Mouse (Mus musculus) CH12F3 (cell line): ENCODE results near the gene Mapkapk2.

Source experiments
- in situ Hi-C: fragments of 300-500 bp; cut with MboI; formaldehyde crosslinking; loops from 2 replicates; pipeline ENCODE4 v1.14.3; 2020; ENCODE audit warnings: low sequenced_read_pairs

Mapkapk2 gene

GRCm38 (mm10) chr1:131112576-131112975, 14.9 kb upstream of the Mapkapk2 start:
- in situ Hi-C loops, result no loop called here

GRCm38 (mm10) chr1:131110525-131111106, 13.0 kb upstream of the Mapkapk2 start:
- in situ Hi-C loops, result no loop called here

- in situ Hi-C loops, result no loop called here
These were observed 10.1 kb upstream of the Mapkapk2 start for GRCm38 (mm10) chr1:131107575-131108308.

- in situ Hi-C loops, result no loop called here
These were observed 6.3 kb upstream of the Mapkapk2 start for GRCm38 (mm10) chr1:131103776-131104424.

- in situ Hi-C loops, result no loop called here
These were observed 3.2 kb upstream of the Mapkapk2 start for GRCm38 (mm10) chr1:131100808-131101207.

- in situ Hi-C loops, result no loop called here
These were observed 575 bp downstream of the Mapkapk2 start for GRCm38 (mm10) chr1:131096803-131097699.

- in situ Hi-C loops, result no loop called here
These were observed 1.4 kb downstream of the Mapkapk2 start for GRCm38 (mm10) chr1:131096132-131096695.

GRCm38 (mm10) chr1:131095574-131095973, 2.1 kb downstream of the Mapkapk2 start:
- in situ Hi-C loops, result no loop called here

DNA sequence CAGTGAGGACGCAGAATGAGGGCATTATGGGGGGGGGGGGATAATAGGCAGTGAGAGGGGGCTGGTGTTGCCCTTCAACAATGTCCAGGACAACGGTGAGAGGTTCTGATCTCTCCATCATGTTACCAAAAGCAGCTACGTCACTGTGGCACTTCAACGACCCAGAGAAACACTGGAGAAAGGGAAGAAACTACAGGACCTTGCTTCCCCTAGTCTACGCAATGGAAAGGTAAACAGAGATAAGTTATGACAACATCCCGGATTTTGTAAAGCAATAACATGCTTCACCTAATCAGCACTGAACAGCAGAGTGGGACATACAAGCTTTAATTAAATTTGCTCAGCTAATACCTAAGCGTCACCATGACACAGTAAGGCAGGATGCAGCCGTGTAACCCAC, 3.7 kb downstream of the Mapkapk2 start:
- in situ Hi-C loops, result no loop called here

DNA sequence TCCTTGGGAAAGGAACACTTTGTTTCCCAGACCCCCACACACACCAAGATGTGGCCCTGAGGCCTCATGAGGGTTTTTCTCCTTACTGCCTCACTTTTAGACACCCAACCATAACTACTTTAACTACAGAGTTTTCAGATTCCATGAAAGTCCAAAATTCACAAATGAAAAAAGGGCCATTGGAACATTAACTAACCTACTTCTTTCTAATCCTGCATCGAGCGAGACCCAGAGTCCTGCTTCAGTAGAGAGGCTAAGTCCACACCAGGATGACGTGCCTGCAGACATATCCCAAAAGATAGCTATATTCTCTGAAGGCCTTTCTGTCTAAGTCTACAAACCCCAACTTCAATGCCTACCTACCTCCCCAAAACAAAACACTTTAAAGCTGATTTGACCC, 4.8 kb downstream of the Mapkapk2 start:
- in situ Hi-C loops, result no loop called here

DNA sequence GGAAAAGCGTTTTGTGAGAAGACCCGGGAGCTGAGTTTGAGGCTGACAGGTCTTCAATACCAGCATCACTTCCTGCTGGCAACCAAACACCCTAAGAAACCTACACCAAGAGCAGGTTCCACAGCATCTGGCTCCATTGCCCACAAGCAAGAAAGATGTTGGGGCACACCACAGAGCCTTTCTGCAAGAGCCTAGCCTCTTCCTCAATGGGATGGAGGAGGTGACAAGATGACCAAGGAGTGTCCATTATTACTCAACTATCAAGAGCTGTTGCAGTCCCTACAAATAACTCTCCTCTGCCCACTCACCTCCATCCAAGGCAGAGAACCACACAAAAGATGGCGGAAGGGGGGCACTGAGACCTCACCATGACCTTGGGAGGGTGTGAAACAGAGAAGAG, 5.5 kb downstream of the Mapkapk2 start:
- in situ Hi-C loops, result no loop called here

- in situ Hi-C loops, result no loop called here
These were observed 6.1 kb downstream of the Mapkapk2 start for GRCm38 (mm10) chr1:131091481-131091880.

- in situ Hi-C loops, result no loop called here
These were observed 6.7 kb downstream of the Mapkapk2 start for GRCm38 (mm10) chr1:131090877-131091276.

- in situ Hi-C loops, result no loop called here
These were observed 7.4 kb downstream of the Mapkapk2 start for GRCm38 (mm10) chr1:131090261-131090660.

- in situ Hi-C loops, result no loop called here
These were observed 8.0 kb downstream of the Mapkapk2 start for GRCm38 (mm10) chr1:131089525-131090127.

GRCm38 (mm10) chr1:131088547-131088946, 9.1 kb downstream of the Mapkapk2 start:
- in situ Hi-C loops, result no loop called here

DNA sequence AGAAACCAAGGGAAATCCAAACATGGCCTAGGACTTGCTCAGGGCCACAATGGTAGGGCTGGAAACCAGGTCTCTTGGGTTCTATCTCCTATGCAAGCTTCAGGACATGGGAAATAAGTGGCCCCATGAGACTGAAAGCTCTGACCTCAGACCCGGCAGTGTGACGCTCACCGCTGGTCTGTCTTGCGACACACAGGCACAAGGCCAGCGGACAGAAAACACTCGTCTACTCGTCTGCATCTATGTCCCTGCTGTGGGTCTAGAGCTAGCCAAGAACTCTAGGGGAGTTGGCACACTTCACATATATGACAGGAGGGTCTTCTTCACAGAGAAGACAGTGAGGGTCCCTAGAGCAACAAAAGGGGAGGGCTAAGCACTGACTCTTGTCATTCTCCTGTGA, 10.7 kb downstream of the Mapkapk2 start:
- in situ Hi-C loops, result no loop called here

DNA sequence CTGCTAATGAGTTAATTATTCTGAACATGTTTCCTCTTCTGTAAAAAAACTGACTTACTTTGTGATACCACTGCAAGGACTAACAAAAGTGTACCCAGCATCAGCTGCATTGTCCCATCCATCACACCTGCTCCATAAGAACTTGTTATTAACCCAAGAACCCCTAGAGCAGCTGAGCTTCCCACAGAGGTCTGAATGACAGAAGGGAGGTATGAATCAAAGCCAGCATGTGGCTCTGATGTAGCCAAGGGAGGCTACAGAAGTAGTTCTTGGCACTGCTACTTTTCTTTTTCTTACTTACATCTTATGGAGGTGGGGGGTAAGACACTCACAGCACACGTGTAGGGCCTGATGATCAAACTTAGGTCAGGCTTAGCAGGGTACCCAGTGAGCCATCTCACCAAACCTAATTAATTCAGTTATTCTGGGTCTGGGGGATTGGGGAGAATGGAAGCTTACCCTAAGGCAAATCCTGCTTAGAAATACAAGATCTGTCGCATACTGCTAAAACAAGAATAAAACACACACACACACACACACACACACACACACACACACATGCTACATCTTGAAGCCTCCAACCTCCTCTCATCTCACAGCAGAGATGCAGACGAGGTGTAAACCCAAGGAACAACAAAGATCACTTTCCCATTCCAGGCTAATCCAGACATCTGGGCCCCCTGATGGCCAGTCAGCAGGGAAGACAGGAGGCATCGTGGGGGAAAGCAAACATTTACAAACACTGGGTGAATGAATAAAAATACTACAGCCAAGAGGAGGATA, 11.5 kb downstream of the Mapkapk2 start:
- in situ Hi-C loops, result no loop called here

- in situ Hi-C loops, result no loop called here
These were observed 12.4 kb downstream of the Mapkapk2 start for GRCm38 (mm10) chr1:131085272-131085671.

- in situ Hi-C loops, result no loop called here
These were observed 13.3 kb downstream of the Mapkapk2 start for GRCm38 (mm10) chr1:131084289-131084688.
